Mouse (Mus musculus) megakaryocyte, adult 5-6 weeks (primary cell): Measurements from ENCODE around the gene Sost. TPM values are rescaled to one million over a fixed set of nuclear protein-coding genes. Genes with fewer than 3 reads are reported as not detected.

Experiments
- total RNA-seq, 2 experiments: library from RNA; stranded (forward) in 1 of 2; stranded (reverse) in 1 of 2; fragments of 153-499, 151-499 nt in 1 of 2; fragments of 221-1000, 200-1000 nt in 1 of 2; gene quantifications; 2 replicates each; pipeline versions ENCODE4 v1.2.3 to v1.2.4; 2015 to 2017

Sost gene
- total RNA-seq, 2 experiments from 2014 or later: not detected

Other genes starting within 250 kb of the Sost start
- 18.5 and 18.8 TPM in 2 replicates for gene Dhx8, start 234.1 kb downstream of the Sost start, total RNA-seq (2015)
- gene Dhx8, start 234.1 kb downstream of the Sost start, total RNA-seq (2017): 36.9 and 39.1 TPM in 2 replicates
- not detected in 2 replicates for gene Etv4, start 181.6 kb downstream of the Sost start, total RNA-seq (2015)
- gene Etv4, start 181.6 kb downstream of the Sost start, total RNA-seq (2017): not detected in 2 replicates
- not detected in 2 replicates for gene Meox1, start 72.6 kb downstream of the Sost start, total RNA-seq (2015)
- gene Meox1, start 72.6 kb downstream of the Sost start, total RNA-seq (2017): 0.15 TPM in 1 of 2 replicates, not detected in the other
- gene Cfap97d1, start 17.3 kb upstream of the Sost start, total RNA-seq (2015): not detected in 2 replicates
- not detected in 2 replicates for gene Cfap97d1, start 17.3 kb upstream of the Sost start, total RNA-seq (2017)
- gene Dusp3, start 20.0 kb upstream of the Sost start, total RNA-seq (2015): 24.9 and 30.3 TPM in 2 replicates
- 21.9 and 25.2 TPM in 2 replicates for gene Dusp3, start 20.0 kb upstream of the Sost start, total RNA-seq (2017)
- gene Mpp3, start 61.4 kb upstream of the Sost start, total RNA-seq (2015): not detected in 2 replicates
- gene Mpp3, start 61.4 kb upstream of the Sost start, total RNA-seq (2017): not detected in 2 replicates
- gene Cd300lg, start 74.5 kb upstream of the Sost start, total RNA-seq (2015): 56.1 and 63.1 TPM in 2 replicates
- gene Cd300lg, start 74.5 kb upstream of the Sost start, total RNA-seq (2017): 37.9 and 40.4 TPM in 2 replicates
- 0.02 and 0.57 TPM in 2 replicates for gene Mpp2, start 121.5 kb upstream of the Sost start, total RNA-seq (2015)
- 0.11 TPM in 1 of 2 replicates, not detected in the other for gene Mpp2, start 121.5 kb upstream of the Sost start, total RNA-seq (2017)
- gene Ppy, start 134.3 kb upstream of the Sost start, total RNA-seq (2015): not detected in 2 replicates
- not detected in 2 replicates for gene Ppy, start 134.3 kb upstream of the Sost start, total RNA-seq (2017)
- not detected in 2 replicates for gene Pyy, start 140.8 kb upstream of the Sost start, total RNA-seq (2015)
- not detected in 2 replicates for gene Pyy, start 140.8 kb upstream of the Sost start, total RNA-seq (2017)
- gene Nags, start 178.5 kb upstream of the Sost start, total RNA-seq (2015): not detected in 2 replicates
- gene Nags, start 178.5 kb upstream of the Sost start, total RNA-seq (2017): not detected in 2 replicates
- 7.9 and 8.4 TPM in 2 replicates for gene Tmem101, start 189.4 kb upstream of the Sost start, total RNA-seq (2015)
- gene Tmem101, start 189.4 kb upstream of the Sost start, total RNA-seq (2017): 12.5 and 16.3 TPM in 2 replicates
- gene Lsm12, start 218.3 kb upstream of the Sost start, total RNA-seq (2015): 81.3 and 83.9 TPM in 2 replicates
- 43.0 and 46.5 TPM in 2 replicates for gene Lsm12, start 218.3 kb upstream of the Sost start, total RNA-seq (2017)
- 23.4 and 23.8 TPM in 2 replicates for gene G6pc3, start 222.6 kb upstream of the Sost start, total RNA-seq (2015)
- 14.7 and 19.1 TPM in 2 replicates for gene G6pc3, start 222.6 kb upstream of the Sost start, total RNA-seq (2017)